Mouse (Mus musculus): ENCODE measurements around the gene Plekhg1. TPM values are rescaled to one million over a fixed set of nuclear protein-coding genes. Genes with fewer than 3 reads are reported as not detected.

Plekhg1 gene
- total and polyA plus RNA-seq, 3 experiments: 0.60 to 0.97 (median 0.68) TPM

DNA sequence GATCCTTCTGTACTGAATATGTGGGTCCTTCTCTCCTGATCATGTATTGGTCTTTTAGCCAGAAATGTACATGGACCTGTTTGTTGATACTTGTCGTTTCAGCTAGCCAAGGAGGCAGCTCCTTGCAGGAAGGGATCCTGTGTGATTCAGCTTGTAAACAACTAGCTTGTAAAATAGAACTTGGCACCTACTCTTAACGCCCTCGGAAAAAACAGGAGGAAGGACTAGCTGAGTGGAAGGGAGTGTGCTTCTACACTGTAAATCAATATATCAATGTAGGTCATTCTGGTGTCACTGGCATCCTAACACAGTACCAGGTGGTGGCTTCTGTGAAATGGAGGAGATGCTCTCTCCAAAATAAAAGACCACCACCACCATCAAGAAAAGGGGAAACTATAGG lies 157.9 kb downstream of the Plekhg1 start:
- Histone ChIP-seq H3K27ac (ENCODE audit: insufficient read depth, low read depth) (no peak overlapping the region), H3K4me3 (replicated peaks in 1 of 3; ENCODE audit: low read depth in 2 of 3, low read length in 2 of 3, poor library complexity in 1 of 3) (no peak overlapping the region), H3K4me2 (ENCODE audit: insufficient read depth, low read depth, poor library complexity, severe bottlenecking) (no peak overlapping the region), H3K4me1 (ENCODE audit: control insufficient read depth in 1 of 2, insufficient read depth in 2 of 2) (no peaks in the 10 kb centered on the region), H3K27me3 (replicated peaks) (no peaks in the 10 kb centered on the region), H3K9me3 (replicated peaks; ENCODE audit: low read length) (no peaks in the 10 kb centered on the region), H3K79me2 (replicated peaks; ENCODE audit: control insufficient read depth, extremely low read depth, insufficient read depth, poor library complexity, severe bottlenecking) (no peaks in the 10 kb centered on the region), H3K9ac (ENCODE audit: insufficient read depth, low read depth) (no peak overlapping the region), H3K36me3 (replicated peaks in 1 of 2; ENCODE audit: control insufficient read depth in 1 of 2, insufficient read depth in 1 of 2, low read length in 1 of 2) (no peaks in the 10 kb centered on the region)
- TF ChIP-seq USF1 (IDR thresholded peaks at IDR 0.05; ENCODE audit: low read depth, low read length) (no peak), NELFE (IDR thresholded peaks at IDR 0.05; ENCODE audit: low read depth, low read length) (no peak), MEF2A (IDR thresholded peaks at IDR 0.05; ENCODE audit: borderline replicate concordance, low read depth, low read length) (no peak), RAD21 (IDR thresholded peaks at IDR 0.05; ENCODE audit: low read depth, low read length) (no peak), MAFK (IDR thresholded peaks at IDR 0.05; ENCODE audit: insufficient replicate concordance, low read length) (no peak), EP300 (IDR thresholded peaks at IDR 0.05; ENCODE audit: low read length) (no peak), JUND (conservative IDR thresholded peaks at IDR 0.05; ENCODE audit: low read depth, low read length) (no peak), ELF1 (IDR thresholded peaks at IDR 0.05; ENCODE audit: low read depth, low read length) (no peak), NRF1 (IDR thresholded peaks at IDR 0.05; ENCODE audit: low read depth, low read length) (no peak), SIN3A (IDR thresholded peaks at IDR 0.05; ENCODE audit: low read length) (no peak), ZMIZ1 (IDR thresholded peaks at IDR 0.05; ENCODE audit: low read depth, low read length) (no peak), ETS1 (conservative IDR thresholded peaks at IDR 0.05; ENCODE audit: low read depth, low read length) (no peak)
- DNase-seq (ENCODE audit: extremely low read depth): no peak
- in situ Hi-C loops (cut with MboI; ENCODE audit: low pct_ligation_motif_present, low pct_unique_long_range_greater_than_20kb, low sequenced_read_pairs) (no loop called here), dilution Hi-C loops (cut with MboI; ENCODE audit: extremely low pct_ligation_motif_present, extremely low pct_unique_long_range_greater_than_20kb, low sequenced_read_pairs) (no loop called here)

GRCm38 (mm10) chr10:3900416-3900956 lies 160.3 kb downstream of the Plekhg1 start:
- no peaks in the 10 kb centered on the region for H3K27me3 ChIP-seq (replicated peaks)
- TF ChIP-seq TCF12 (IDR thresholded peaks at IDR 0.05; ENCODE audit: low read depth, low read length): no peak
- TF ChIP-seq E2F4 (IDR thresholded peaks at IDR 0.05; ENCODE audit: insufficient replicate concordance, low read depth, low read length): no peak
- TF ChIP-seq GABPA (IDR thresholded peaks at IDR 0.05; ENCODE audit: insufficient replicate concordance, low read depth, low read length): no peak
- DNase-seq (ENCODE audit: extremely low read depth): no peak
- no peaks in the 10 kb centered on the region for H3K36me3 ChIP-seq (replicated peaks in 1 of 2; ENCODE audit: control insufficient read depth in 1 of 2, insufficient read depth in 1 of 2, low read length in 1 of 2)
- no peaks in the 10 kb centered on the region for H3K79me2 ChIP-seq (replicated peaks; ENCODE audit: control insufficient read depth, extremely low read depth, insufficient read depth, poor library complexity, severe bottlenecking)
- in situ Hi-C loops (cut with MboI; ENCODE audit: low pct_ligation_motif_present, low pct_unique_long_range_greater_than_20kb, low sequenced_read_pairs): no loop called here
- no peak overlapping the region for H3K4me2 ChIP-seq (ENCODE audit: insufficient read depth, low read depth, poor library complexity, severe bottlenecking)
- no peak overlapping the region for H3K9ac ChIP-seq (ENCODE audit: insufficient read depth, low read depth)
- dilution Hi-C loops (cut with MboI; ENCODE audit: extremely low pct_ligation_motif_present, extremely low pct_unique_long_range_greater_than_20kb, low sequenced_read_pairs): no loop called here
- no peak overlapping the region for H3K27ac ChIP-seq (ENCODE audit: insufficient read depth, low read depth)
- H3K9me3 ChIP-seq (replicated peaks; ENCODE audit: low read length): no peaks in the 10 kb centered on the region
- no peak overlapping the region for H3K4me3 ChIP-seq (replicated peaks in 1 of 3; ENCODE audit: low read depth in 2 of 3, low read length in 2 of 3, poor library complexity in 1 of 3)
- no peaks in the 10 kb centered on the region for H3K4me1 ChIP-seq (ENCODE audit: control insufficient read depth in 1 of 2, insufficient read depth in 2 of 2)
